Mouse (Mus musculus) cerebellum, adult 2 months (tissue): ENCODE measurements around the gene Cln3. TPM values are rescaled to one million over a fixed set of nuclear protein-coding genes. Genes with fewer than 3 reads are reported as not detected.

Experiments
- DNase-seq, 2 experiments: peaks; one replicate each; pipeline ENCODE4 v3.0.0; 2021
- H3K27ac ChIP-seq: fragments of 200-500 bp; 2 replicates; pipeline ENCODE4 v1.5.1; 2012; ENCODE audit warnings: low read length, control low read depth, inconsistent platforms; ENCODE audit not compliant: insufficient read depth
- H3K27me3 ChIP-seq: fragments of 200-500 bp; 2 replicates; pipeline ENCODE4 v1.6.1; 2012; ENCODE audit warnings: inconsistent platforms, mild to moderate bottlenecking, low read length, moderate library complexity; ENCODE audit not compliant: control insufficient read depth, insufficient read depth
- H3K4me1 ChIP-seq: fragments of 200-500 bp; 2 replicates; pipeline ENCODE4 v1.6.1; 2011; ENCODE audit warnings: low read length; ENCODE audit not compliant: control insufficient read depth, insufficient read depth
- H3K4me3 ChIP-seq: fragments of 200-500 bp; replicated peaks from 2 replicates; pipeline ENCODE3; 2011; ENCODE audit warnings: mild to moderate bottlenecking, low read depth, low read length, control low read depth; ENCODE audit not compliant: insufficient read depth
- CTCF ChIP-seq: fragments of 200-500 bp; IDR thresholded peaks from 2 replicates; pipeline ENCODE4 v1.5.1; 2011; ENCODE audit warnings: low read depth, mild to moderate bottlenecking, control low read depth, low read length, moderate library complexity, borderline replicate concordance; ENCODE audit not compliant: insufficient read depth
- POLR2A ChIP-seq: fragments of 200-500 bp; IDR thresholded peaks from 2 replicates; pipeline ENCODE4 v1.6.1; 2011; ENCODE audit warnings: low read length, control low read depth, borderline replicate concordance; ENCODE audit not compliant: insufficient read depth
- WGBS: fragments of 180-500 bp; shearing (Covaris S2); methylation state at CpG from one replicate; pipeline ENCODE4 v1.1.7; 2018; 5-methylcytosine and 5-hydroxymethylcytosine counted together
- polyA plus RNA-seq: library from polyadenylated mRNA; depleted of rRNA; stranded (reverse); fragments of >200 nt; gene quantifications from 2 replicates; pipeline ENCODE4 v1.2.3, GENCODE M21; 2012

Gene Cln3
- polyA plus RNA-seq, 1 experiment = 38.1 TPM

GRCm38 (mm10) chr7:126576946-126577345 is 8.7 kb downstream of the Cln3 start:
- H3K27ac ChIP-seq = no peak overlapping the region
- WGBS = 41% methylated on average over 8 of the region's 8 CpGs
- TF ChIP-seq CTCF (peak; percentile 35; the same call in 1 of the 2 replicates), POLR2A (no peak)
- H3K4me3 ChIP-seq = no peak overlapping the region
- no peak for DNase-seq
- no peaks in the 10 kb centered on the region for H3K4me1 ChIP-seq
- H3K27me3 ChIP-seq = no peaks in the 10 kb centered on the region

- under 1% methylated on average over 46 of the region's 46 CpGs for WGBS
- Histone ChIP-seq H3K27ac (no peak within 1 kb of the TSS), H3K4me3 (peak within 1 kb of the TSS; percentile 56), H3K4me1 (no peaks in the 10 kb centered on the region; the same call in 1 of the 2 replicates), H3K27me3 (no peaks in the 10 kb centered on the region)
- peak; percentile 86 for TF ChIP-seq POLR2A
- TF ChIP-seq CTCF = no peak
- peak; percentile 87 to 92 for DNase-seq
Measured at GRCm38 (mm10) chr7:126566094-126566765, 19.4 kb downstream of the Cln3 start, which contains the start of gene Eif3c. Gene Eif3c (minus strand): TSS chr7:126566411.

GRCm38 (mm10) chr7:126565693-126566092 is 19.9 kb downstream of the Cln3 start:
- no peaks in the 10 kb centered on the region; the same call in 1 of the 2 replicates for H3K4me1 ChIP-seq
- H3K4me3 ChIP-seq = peak overlapping the region; percentile 56
- 1% methylated on average over 28 of the region's 28 CpGs for WGBS
- H3K27ac ChIP-seq = no peak overlapping the region
- DNase-seq = no peak
- no peaks in the 10 kb centered on the region for H3K27me3 ChIP-seq
- TF ChIP-seq POLR2A (no peak), CTCF (no peak)

- DNase-seq = no peak
- 99% methylated on average over 5 of the region's 5 CpGs for WGBS
- Histone ChIP-seq H3K4me1 (no peaks in the 10 kb centered on the region), H3K27me3 (no peaks in the 10 kb centered on the region), H3K27ac (no peak overlapping the region), H3K4me3 (no peak overlapping the region)
- TF ChIP-seq CTCF (no peak), POLR2A (no peak)
Measured at GRCm38 (mm10) chr7:126556635-126557034, 29.0 kb downstream of the Cln3 start.

- WGBS = 94% methylated on average over 1 of the region's 1 CpGs
- no peak for DNase-seq
- no peaks in the 10 kb centered on the region for H3K27me3 ChIP-seq
- H3K4me3 ChIP-seq = no peak overlapping the region
- H3K27ac ChIP-seq = no peak overlapping the region
- TF ChIP-seq CTCF (peak; percentile 13; the same call in 1 of the 2 replicates), POLR2A (no peak)
- no peaks in the 10 kb centered on the region for H3K4me1 ChIP-seq
Measured at GRCm38 (mm10) chr7:126554796-126555195, 30.8 kb downstream of the Cln3 start.

- no peak overlapping the region for H3K4me3 ChIP-seq
- no peak overlapping the region for H3K27ac ChIP-seq
- H3K27me3 ChIP-seq = no peaks in the 10 kb centered on the region
- WGBS = 92% methylated on average over 2 of the region's 2 CpGs
- no peak for DNase-seq
- no peak for TF ChIP-seq POLR2A
- no peak for TF ChIP-seq CTCF
- H3K4me1 ChIP-seq = no peaks in the 10 kb centered on the region
Measured at GRCm38 (mm10) chr7:126545631-126546030, 40.0 kb downstream of the Cln3 start.

- DNase-seq = no peak
- TF ChIP-seq CTCF (no peak), POLR2A (no peak)
- Histone ChIP-seq H3K27ac (no peak overlapping the region), H3K27me3 (no peaks in the 10 kb centered on the region), H3K4me3 (no peak overlapping the region), H3K4me1 (no peaks in the 10 kb centered on the region)
- 79% methylated on average over 1 of the region's 1 CpGs for WGBS
Measured at GRCm38 (mm10) chr7:126541661-126542060, 44.0 kb downstream of the Cln3 start.
